Mouse (Mus musculus) CD4-positive, CD25-positive, alpha-beta regulatory T cell, adult 2 months (primary cell): Measurements from ENCODE around the gene Tada3.
"Not testable (repeated sequence)": the region's sequence is repeated elsewhere in the genome, so short reads cannot be mapped to it uniquely, and the experiment has no call there.

ENCODE experiments used
- DNase-seq: peaks from one replicate; pipeline ENCODE4 v3.0.0-alpha.2; 2012; ENCODE audit warnings: low read depth, low spot score

Tada3 gene

DNA sequence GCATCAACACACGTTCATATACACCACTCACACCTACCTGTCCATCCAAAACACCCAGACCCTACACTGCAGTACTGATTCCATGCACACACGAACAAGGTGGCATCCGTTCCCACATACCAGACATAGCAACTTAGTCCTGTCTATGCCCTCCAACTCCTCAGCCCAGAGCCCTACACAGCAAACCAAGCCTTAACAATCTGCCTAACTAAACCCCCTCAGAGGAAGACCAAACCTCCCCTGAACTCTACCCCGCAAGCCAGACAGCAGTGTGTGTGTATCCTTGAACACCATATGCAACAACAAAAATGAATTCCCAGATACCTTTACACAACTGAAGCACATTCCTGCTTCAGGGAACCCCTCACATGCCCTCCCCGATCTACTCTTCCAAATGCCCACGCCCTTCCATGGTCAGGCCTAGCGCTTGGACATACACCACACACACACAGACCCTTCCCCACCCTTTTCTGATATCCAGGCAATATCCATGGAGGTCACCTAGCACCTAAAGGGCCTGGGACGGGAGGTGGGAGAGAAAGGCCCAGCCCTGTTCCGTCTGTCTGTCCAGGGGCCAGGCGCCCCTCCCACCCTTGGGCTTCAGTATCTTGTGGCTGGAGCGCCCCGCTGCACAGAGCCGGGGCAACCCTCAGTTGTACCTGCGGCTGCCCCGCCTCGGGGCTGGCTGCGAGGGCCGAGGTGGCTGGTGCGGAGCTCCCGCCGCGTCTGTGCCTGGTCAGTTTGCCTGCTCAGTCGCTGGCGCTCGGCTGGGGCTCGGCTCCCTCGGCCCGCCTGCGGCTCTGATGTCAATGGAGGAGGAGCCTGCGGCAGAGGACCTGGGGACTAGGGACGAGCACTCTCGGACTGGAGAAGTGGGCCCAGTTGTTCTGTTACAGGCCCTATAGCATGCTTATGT, 34.2 kb downstream of the Tada3 start, which contains the start of gene Camk1:
Camk1 (minus strand) TSS at position 808 of the 916 bp plus-strand sequence.
- peak; percentile 36 for DNase-seq

DNA sequence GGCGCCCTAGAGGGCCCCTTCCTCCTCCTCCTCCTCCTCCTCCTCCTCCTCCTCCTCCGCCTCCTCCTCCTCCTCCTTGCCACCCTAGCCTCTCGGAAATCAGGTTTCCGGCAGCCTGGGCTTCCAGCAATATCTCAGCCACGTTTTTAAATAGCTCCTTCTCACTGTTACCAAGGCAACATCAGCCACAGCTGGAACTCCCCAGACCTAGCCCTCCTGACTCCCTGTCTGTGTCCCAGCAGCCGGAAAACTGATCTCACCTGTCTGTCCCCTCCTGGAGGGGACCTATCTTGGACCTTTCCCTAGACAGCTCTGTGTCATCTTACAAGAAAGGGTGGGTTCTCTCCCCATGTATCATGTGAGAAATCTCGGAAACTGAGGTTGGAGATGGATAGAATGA, 35.4 kb downstream of the Tada3 start:
- DNase-seq, result no peak

DNA sequence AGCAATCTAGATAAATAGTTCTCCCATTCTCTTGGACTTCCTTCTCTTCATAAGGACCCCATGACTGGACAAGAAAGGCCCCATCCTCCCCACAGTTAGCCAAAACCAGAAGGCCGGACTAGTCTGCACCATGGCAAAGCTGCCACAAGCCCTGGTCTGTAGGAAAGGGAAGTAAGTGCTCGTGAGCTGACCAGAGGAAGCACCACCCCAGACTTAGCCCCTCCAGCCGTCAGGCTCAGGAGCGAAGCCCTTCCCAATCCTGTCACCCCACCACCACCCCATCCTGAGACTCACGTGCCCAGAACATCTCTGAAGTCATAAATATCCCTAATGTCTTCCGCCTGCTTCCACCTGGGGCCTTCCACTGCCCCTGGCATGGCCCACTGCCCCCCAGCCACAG, 36.1 kb downstream of the Tada3 start:
- no peak for DNase-seq

GRCm38 (mm10) chr6:113336852-113337620, 40.6 kb downstream of the Tada3 start:
- no peak for DNase-seq

GRCm38 (mm10) chr6:113334216-113334615, 43.5 kb downstream of the Tada3 start:
- no peak for DNase-seq

GRCm38 (mm10) chr6:113333137-113333950, 44.3 kb downstream of the Tada3 start:
- DNase-seq, result no peak

DNA sequence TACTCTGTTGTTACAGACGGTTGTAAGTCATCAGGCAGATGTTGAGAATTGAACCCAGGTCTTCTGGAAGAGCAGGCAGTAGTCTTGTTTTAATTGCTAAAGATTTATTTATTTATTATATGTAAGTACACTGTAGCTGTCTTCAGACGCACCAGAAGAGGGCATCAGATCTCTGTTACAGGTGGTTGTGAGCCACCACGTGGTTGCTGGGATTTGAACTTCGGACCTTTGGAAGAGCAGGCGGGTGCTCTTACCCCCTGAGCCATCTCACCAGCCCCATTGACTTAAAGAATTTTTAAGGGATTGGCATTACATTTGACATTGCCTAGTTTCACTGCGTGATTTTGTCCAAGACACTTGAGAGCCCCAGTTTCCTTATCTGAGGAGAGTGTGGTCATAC, 44.9 kb downstream of the Tada3 start:
- DNase-seq, result not testable (repeated sequence)

- no peak for DNase-seq
Measured at GRCm38 (mm10) chr6:113331721-113332120, 46.0 kb downstream of the Tada3 start.

DNA sequence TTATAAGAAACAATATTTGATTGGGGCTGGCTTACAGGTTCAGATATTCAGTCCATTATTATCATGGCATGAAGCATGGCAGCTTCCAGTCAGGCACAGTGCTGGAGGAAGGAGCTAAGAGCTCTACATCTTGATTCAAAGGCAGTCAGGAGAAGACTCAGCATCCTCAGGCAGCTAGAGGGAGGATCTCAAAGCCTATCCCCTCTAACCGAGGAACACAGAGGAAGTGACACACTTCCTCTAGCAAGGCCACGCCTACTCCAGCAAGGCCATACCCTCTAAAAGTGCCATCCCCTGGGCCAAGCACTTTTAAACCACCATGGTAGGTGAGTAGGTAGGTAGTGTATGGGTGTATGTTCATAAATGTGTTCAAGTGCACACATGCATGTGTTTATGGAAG, 47.1 kb downstream of the Tada3 start:
- DNase-seq, result peak; percentile 67

DNA sequence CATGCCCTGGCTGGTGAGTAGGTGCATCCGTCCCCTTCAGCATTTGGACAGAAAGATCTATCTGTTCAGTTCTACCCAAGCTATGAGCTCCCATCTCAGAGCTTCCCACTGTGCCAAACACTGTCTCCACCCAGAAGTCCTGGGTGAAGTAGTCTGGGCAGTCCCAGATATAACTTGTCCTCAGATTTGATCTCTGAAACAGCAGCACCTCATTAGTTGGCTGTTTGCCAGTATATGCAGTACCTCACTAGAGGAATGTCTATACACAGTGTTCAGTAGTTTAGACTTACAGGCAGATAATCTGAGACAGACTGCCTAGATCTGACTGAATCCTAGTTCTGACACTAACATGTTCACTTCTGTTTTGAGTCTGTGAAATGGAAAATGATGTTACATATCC, 48.3 kb downstream of the Tada3 start:
- DNase-seq, result no peak

GRCm38 (mm10) chr6:113326533-113327315, 51.0 kb downstream of the Tada3 start, which contains the start of gene Ogg1:
Gene Ogg1, plus strand, starts transcription at chr6:113326972.
- peak; percentile 98 for DNase-seq
